Mouse (Mus musculus): Measurements from ENCODE around the gene Sbf2. TPM values are rescaled to one million over a fixed set of nuclear protein-coding genes. Genes with fewer than 3 reads are reported as not detected.

The Sbf2 gene
- total RNA-seq, 2 experiments from 2014 or later, result 32.7 to 36.6 TPM

DNA sequence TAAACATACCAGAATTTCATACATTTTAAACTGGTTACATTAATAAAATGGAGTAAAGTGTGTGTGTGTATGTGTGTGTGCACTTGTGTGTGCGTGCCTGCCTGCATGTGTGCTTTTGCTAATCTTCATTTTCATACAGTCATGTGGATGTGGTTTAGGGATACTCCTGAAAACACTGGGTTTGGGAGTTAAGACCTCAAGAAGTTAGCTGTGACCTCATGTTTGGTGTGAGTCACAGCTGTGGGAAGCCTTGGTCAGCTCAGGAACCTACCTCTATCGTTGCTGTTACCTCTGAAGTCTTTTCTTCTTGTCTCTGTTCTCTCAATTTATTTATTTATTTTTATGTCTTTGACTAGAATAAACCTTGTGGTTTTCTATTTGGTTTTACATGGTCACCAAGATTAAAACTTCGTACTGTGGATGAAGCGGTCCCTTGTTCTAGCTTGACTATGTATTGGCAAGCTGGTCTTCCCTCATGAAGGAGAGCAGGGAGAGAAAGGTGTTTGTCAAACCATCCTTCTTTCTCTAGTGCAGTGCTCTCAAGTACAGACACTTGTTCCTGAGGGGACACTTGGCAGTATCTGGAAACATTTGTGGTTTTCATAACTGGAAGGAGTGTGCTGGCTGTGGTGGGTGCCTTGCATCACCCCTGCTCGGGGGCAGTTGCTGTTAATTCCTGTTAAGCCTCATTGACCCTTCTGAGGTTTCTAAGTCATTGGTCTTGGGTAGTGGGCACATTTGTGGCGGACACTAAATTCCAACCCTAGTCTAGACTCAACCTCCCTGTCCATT lies 331.0 kb downstream of the Sbf2 start:
- DNase-seq (ENCODE audit: low spot score in 2 of 2), result no peak

DNA sequence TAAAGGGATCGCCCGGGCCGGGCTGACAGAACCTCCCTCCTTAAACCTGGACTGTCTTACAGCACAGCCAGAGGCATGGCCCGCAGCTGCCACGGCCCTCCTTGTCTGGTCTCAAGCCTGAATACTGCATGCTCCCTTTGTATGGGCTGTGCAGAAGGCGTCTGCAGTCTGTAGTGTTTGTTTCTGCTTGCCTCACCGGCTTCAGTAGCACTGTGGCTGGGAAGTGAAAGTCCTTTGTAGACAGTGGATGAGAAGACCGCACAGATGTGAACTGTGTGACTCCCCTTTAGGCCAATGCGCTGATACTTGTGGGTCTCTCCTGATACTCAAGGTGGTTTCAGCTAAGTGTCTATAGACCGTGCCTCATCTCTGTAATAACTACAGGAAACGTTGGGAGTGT lies 331.9 kb downstream of the Sbf2 start:
- DNase-seq (ENCODE audit: low spot score in 2 of 2), result no peak

DNA sequence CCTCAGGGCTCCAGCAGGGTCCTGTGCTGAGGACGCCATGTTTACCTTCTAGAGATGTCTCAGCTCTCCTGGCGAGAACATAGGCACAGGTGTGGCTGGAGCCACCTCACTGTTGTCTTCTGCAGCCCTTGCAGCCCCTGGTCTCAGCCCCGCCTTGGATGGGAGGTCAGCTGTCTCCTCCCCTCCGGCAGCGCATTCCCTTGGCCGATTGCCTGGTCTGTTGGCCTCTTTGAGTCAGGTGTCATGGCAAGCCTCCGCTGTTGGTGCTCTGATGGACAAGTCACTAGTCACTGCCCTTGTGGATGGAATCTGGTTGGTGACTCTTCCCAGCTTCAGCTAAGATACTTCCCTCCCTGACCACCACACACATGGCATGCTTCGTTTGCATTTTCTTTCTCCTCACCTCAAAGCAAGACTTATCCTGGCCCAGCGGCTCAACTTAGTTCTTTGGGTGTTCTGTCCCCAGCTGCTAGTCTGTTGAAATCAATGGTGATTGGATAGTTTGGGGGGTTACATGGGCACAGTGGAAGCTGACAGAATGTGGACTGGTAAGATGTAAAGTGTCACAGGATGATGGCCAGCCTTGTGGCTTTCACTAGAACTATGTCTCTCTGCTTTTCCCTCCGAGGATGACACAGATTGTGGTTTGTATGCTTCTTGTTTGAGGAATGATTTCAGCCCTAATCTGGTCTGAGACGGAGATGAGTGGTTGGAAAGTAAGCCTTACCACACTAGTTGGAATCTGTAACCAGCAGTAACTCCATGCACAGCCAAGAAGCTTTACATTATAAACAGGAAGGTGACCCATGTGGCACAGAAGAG lies 333.1 kb downstream of the Sbf2 start:
- DNase-seq (ENCODE audit: low spot score in 2 of 2), result no peak

DNA sequence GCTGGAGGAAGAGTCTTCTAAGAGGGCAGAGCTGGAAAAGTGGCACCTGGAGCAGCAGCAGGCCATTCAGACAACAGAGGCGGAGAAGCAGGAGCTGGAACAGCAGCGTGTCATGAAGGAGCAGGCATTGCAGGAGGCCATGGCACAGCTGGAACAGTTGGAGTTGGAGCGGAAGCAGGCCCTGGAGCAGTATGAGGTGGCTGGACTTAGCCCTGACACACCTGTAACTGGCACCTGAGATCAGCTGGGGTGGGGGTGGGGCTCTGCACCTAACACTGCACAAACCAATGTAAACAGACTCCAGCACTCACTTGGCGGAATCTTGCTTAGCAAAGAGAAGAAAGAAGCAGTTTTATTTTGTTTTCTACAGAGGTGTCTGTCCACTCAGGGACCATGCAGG lies 335.5 kb downstream of the Sbf2 start:
- no peak for DNase-seq (ENCODE audit: low spot score in 2 of 2)

DNA sequence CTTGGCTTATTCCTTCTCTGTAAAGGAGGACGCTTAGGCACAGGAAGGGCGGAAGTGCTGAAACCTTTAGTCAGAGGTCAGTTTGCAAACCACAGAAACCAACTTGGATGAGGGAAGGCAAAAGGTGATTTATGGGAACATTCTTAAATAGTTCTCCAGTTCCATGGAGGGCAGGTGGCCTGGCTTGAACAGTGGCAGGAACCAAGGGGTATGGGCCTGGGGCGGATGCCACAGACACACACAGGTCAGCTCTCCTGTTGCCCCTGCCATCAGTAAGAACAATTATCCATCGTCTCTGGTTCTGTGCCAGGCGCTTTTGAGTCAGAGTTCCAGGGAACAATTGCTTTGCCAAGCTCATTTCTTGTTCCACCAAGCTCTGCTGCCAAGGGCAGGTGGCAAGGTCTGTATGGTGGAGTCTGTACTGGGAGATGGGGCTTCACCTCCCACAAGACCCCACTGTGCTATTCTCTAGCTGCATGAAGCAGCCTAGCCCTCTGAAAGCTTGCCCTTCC lies 336.9 kb downstream of the Sbf2 start:
- no peak for DNase-seq (ENCODE audit: low spot score in 2 of 2)

DNA sequence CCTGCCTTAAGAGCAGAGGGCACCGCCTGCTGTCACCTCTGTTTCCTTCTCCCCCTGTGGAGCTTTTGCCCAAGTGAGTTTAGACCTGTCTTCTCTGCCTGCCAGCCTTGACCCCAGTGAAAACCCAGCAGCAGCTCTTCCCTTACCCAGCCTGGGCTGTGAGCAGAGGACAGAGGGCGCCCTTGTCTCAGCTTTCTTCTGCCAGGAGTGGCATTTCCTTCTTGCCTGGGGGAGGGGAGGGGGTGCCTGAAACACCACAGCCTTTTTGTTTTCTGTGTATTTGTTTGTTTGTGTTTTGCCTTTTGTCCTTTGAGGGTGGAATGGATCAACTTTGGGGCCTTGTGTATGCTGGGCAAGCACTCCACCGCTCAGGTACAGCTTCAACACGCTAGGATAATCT lies 342.3 kb downstream of the Sbf2 start:
- DNase-seq (ENCODE audit: low spot score in 2 of 2), result no peak

DNA sequence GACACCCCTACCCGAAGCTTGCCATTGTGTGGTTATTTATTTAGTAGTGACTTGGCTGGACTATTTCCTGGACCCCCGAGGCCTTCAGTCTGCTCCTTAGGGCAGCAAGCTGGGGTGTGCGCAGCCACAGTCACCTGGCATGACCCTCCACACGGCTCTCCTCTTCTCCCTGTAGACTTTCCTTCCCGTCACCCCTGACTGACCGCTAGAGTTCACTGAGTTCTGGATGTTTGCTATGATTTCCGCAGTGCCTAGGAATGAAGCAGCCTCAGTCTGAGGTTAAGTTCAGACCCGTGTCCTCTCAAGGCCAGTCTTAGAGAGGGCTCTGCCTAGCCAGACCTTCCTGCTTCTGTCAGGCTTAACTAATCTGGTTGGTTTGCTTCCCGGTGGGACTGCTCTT lies 342.9 kb downstream of the Sbf2 start:
- no peak for DNase-seq (ENCODE audit: low spot score in 2 of 2)

DNA sequence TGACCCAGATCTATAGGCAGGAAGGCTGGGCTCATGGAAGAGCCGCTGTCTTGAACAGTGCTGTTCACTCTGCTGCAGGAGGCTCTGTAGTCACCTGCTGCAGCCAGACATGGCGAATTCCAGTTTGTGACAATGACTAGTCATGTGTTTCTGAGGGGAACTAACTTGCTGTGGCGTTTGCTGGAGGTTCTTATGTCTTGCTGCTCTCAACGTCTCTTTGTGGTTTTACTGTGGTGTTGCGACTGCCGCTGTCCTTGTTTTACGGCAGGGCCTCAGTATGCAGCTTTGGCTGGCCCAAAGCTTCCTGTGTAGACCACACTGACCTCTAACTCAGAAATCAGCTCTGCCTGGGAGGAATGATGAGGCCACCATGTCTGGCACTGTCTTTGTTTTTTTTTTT lies 344.3 kb downstream of the Sbf2 start:
- no peak for DNase-seq (ENCODE audit: low spot score in 2 of 2)

DNA sequence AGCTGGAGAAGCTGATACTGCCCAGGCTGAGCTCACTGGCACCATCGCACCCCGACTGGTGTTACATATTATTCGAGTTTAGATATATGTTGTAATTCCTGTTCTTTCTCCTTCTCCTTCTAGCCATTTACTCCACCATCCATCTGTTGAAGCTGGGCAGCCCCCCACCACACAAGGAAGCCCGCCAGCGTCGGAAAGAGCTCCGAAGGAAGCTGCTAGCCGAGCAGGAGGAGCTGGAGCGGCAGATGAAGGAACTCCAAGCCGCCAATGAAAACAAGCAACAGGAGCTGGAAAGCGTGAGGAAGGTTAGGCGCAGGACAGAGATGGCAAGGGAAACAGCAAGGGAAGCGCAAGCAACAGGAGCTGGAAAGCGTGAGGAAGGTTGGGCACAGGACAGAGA lies 344.9 kb downstream of the Sbf2 start:
- no peak for DNase-seq (ENCODE audit: low spot score in 2 of 2)

DNA sequence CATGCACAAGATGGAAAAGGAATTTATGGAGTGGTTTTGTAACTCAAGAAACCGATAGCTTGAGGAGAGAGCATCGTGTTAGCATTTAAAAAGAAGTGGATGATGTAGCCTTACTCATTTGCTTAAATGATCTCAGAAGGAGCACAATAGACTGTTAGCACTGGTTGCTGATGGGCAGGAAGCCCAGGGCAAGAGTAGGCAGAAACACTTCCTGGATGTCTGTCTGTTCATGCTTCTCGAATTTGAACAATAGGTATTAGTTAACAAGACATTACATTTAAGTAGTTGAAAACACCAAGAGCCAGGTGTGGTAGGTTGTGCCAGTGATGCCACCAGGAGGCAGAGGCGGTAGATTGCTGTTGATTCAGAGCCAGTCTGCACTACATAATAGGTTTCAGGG lies 346.2 kb downstream of the Sbf2 start:
- no peak for DNase-seq (ENCODE audit: low spot score in 2 of 2)

DNA sequence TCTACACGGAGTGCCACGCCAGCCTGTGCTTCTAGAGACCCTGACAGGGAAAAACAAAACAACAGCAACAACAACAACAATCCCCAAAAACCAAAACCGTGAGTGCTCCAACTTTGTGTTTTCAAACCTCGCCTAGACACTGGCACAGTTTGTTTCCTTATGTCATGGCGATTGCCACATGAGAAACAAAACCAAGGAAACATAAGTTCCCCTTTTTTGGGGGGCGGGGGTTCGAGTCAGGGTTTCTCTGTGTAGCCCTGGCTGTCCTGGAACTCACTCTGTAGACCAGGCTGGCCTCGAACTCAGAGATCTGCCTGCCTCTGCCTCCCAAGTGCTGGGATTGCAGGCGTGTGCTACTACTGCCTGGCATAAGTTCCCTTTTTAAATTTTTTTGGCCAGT lies 346.7 kb downstream of the Sbf2 start:
- DNase-seq (ENCODE audit: low spot score in 2 of 2), result no peak

DNA sequence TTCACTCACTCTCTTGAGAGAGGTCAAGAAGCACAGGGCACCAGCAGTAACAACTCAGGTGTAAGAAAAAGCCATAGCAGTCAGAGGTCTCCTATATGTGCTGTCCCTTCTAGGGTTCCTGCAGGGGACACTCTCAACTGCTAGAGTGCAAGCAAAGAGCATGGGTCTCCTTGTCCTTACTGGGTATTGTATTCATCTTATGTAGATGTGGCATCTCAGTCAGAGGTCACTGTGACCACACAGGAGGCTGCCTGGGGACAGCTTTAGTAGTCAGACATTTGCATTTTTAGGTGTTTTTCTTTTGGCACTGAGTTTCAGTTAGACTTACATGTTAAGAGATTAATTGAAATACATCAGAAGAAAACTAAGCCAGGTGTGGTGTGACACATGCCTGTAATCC lies 347.7 kb downstream of the Sbf2 start:
- DNase-seq (ENCODE audit: low spot score in 2 of 2), result no peak

DNA sequence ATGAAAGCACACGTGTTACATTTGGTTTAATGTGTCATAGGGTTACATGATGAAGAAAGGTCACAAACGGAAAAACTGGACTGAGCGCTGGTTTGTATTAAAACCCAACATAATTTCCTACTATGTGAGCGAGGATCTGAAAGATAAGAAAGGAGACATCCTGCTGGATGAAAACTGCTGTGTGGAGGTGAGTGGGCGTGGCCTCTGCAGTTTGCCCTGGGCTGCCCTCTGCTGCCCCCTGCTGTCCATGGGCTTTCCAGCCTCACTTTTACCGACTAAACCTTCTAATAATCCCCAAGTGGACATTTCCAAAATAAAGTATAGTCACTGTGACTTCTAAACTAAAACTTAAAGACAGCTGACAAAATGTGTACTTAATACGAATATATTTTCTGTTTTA lies 348.9 kb downstream of the Sbf2 start:
- peak; percentile 96 for DNase-seq (ENCODE audit: low spot score in 2 of 2)

DNA sequence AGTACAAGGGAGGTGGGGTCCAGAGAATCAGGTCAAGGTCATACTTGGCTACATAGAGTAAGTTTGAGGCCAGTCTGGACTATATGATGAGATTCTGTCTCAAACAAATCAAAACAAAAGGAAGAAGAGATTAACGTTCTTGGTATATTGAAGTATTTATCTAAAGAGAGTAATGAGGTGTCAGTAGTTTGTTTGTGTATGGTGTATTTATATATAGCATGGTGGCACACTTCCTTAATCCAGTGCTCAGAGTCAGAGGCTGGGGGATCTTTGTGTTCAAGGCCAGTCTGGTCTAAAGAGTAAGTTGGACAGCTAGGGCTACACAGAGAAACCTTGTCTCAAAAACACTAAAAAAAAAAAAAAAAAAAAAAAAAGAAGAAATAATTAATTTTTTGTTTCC lies 351.2 kb downstream of the Sbf2 start:
- DNase-seq (ENCODE audit: low spot score in 2 of 2), result no peak

DNA sequence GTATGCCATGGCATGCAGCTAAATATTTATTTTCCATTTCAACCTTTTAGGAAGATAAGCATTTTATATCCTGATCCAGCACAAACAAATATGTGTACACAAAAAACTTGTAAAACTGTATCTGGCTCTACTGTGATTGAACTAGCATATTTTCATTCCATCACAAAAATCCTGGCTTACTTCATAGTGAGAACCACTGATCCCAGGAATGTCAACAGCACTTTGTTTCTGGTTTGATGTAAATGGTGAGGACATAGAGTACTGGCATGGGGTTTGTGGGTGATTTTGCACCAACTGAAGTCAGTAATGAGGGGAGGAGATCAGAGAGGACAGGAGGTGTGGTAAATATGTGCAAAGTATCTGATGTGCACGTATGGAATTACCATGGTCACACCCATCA lies 352.1 kb downstream of the Sbf2 start:
- no peak for DNase-seq (ENCODE audit: low spot score in 2 of 2)

DNA sequence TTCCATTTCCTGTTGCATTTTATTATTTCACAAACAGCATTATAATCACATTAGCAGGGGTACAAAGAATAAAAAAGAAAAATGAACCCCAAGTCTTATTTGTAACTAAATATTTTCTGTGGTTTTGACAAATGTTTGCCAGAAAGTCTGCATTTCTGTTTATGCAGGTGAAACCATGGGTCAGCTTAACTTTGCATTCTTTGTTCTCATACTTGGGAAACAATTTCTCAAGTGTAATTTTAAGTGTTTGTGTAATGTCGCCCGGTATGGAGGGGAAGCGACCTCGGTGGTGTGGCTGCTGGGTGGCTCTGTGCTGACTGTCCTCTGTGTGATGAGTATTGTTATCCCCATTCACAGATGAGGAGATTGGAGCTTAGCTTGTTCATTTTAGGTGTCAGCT lies 352.9 kb downstream of the Sbf2 start:
- no peak for DNase-seq (ENCODE audit: low spot score in 2 of 2)

DNA sequence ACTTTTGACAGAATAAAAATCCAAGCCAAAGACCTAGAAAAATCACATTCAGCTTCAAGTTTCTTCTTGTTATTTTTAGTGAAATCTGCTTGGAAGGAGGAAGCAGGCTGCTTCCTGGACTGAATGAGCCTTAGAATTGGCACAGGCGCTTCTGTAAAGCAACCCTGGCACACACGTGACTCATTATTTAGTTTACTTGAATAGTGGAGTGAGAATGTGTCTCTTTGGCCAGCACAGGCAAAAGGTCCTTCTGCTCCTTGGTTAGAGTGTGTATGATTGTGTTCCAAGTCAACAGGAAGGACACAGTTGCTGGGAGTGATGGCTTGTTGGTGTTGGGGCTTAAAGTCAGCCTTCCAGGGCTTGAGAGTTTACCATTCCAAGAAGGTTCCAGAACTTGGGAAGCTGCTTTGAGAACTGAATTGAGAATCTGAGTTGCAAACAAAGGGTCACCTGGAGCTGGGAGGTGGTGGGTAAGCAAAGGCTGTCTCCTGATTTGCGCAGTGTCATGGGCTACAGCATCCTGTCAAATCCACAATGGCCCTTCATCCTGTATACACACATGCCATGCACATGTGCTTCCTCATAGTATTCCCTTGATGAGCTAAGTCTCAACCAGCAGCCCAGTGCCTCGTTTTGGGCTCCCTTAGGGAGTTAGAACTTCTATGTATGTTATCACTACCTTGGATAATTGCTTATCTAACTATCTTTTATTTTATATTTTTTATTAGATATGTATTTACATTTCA lies 354.6 kb downstream of the Sbf2 start:
- no peak for DNase-seq (ENCODE audit: low spot score in 2 of 2)

DNA sequence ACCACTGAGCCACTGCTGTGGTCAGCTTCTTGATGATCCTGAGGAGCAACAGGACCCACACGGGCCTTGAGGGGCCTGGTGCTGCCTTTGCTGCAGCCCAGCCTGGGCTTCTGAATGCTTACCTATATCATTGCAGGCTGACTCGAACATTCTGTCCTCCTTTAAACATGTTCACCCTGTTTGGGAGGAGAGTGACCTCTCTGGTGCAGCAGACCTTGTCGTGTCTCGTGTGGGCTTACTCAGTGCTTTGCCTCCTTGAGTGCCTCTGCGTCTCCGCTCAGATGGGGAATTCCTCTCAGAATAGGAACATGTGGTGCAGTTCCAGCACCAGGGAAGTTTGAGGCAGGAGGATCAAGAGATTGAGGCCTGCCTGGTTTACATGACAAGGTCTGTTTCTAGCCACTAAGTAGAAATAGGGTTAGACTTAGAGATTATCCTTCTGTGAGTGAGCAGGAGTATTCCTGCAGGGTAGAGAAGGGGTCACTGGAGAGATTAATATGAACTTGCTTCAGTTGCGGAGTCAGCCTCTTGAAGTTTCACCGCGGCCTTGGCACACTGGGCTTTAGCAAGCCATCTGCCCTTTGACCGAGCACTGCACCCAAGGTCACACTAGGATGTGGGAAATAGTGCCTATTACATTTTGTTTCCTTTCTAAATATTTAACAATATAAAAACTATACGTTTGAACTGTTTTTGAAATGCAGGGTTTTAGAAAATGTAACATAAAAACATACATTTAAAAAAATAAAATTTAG lies 356.3 kb downstream of the Sbf2 start:
- DNase-seq (ENCODE audit: low spot score in 2 of 2), result no peak

All from adrenal gland, adult 18-20 months (tissue).